Mouse (Mus musculus): ENCODE measurements around the gene Galnt17. TPM values are rescaled to one million over a fixed set of nuclear protein-coding genes. Genes with fewer than 3 reads are reported as not detected.
A peak's percentile ranks its signal among the peaks of the same experiment; 100 is the strongest.

The Galnt17 gene
- polyA plus RNA-seq, 1 experiment from 2014 or later = 2.1 TPM

DNA sequence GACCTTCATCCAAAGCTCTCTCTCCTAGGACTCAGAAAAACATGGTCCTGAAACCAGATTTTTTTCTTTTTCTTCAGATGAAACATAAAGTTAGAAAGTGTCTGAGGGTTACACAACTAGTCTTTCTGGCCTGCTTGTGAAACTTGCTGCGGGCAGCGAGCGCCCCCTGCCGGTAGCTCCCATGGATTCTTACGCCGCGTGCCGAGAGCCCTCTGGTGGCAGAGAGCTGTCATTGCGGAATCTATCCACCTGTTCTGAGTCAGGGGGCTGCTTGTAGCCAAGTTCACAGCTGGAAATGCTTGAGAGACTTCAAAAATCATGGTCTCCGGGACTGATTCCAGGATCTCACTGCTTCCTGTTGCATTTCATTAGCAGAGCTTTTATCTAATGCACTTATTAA, 454.9 kb downstream of the Galnt17 start:
- WGBS = under 1% methylated on average over 10 of the region's 10 CpGs
- peaks cover 3% of the 10 kb centered on the region; the same call in 1 of the 2 replicates for H3K4me1 ChIP-seq (ENCODE audit: insufficient read depth, low read length)
- H3K27ac ChIP-seq (ENCODE audit: low read length) = no peak overlapping the region
- ATAC-seq (ENCODE audit: low FRiP score, low TSS enrichment) = no peak
- no peak overlapping the region for H3K4me2 ChIP-seq (replicated peaks; ENCODE audit: low read depth, low read length)
- H3K9ac ChIP-seq (replicated peaks; ENCODE audit: low read length) = no peak overlapping the region
- H3K27me3 ChIP-seq (ENCODE audit: insufficient read depth, low read length) = no peaks in the 10 kb centered on the region
- H3K4me3 ChIP-seq (ENCODE audit: low read length) = no peak overlapping the region
- H3K36me3 ChIP-seq (ENCODE audit: insufficient read depth, low read length) = no peaks in the 10 kb centered on the region
- H3K9me3 ChIP-seq (ENCODE audit: low read length) = no peaks in the 10 kb centered on the region

DNA sequence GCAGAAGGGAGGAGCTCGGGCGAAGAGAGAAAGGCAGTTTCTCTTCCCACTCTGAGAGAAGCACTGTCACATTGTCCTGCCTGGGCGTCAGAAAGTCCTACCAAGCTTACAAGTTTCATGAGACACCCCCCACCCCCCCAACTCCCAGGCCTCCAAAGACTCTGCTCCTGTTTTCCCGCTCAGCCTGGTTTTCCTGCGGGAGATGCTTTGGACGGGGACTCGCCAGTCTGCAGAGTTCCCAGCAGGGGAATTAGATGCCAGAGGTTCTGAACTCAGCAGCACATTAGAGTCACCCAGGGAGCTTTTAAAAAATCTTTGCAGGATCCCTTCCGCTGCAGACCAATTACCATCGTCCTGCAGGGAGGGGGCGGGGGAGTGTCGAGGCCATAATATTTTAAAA, 456.1 kb downstream of the Galnt17 start:
- Histone ChIP-seq H3K27ac (ENCODE audit: low read length) (no peak overlapping the region), H3K4me1 (ENCODE audit: insufficient read depth, low read length) (peaks cover 3% of the 10 kb centered on the region; the same call in 1 of the 2 replicates), H3K9ac (replicated peaks; ENCODE audit: low read length) (peak overlapping the region; percentile 39; the same call in 1 of the 2 replicates), H3K4me2 (replicated peaks; ENCODE audit: low read depth, low read length) (peak overlapping the region; percentile 42), H3K4me3 (ENCODE audit: low read length) (peak overlapping the region; percentile 23; the same call in 1 of the 2 replicates), H3K9me3 (ENCODE audit: low read length) (no peaks in the 10 kb centered on the region), H3K27me3 (ENCODE audit: insufficient read depth, low read length) (no peaks in the 10 kb centered on the region), H3K36me3 (ENCODE audit: insufficient read depth, low read length) (no peaks in the 10 kb centered on the region)
- WGBS = 11% methylated on average over 11 of the region's 11 CpGs
- ATAC-seq (ENCODE audit: low FRiP score, low TSS enrichment) = no peak

DNA sequence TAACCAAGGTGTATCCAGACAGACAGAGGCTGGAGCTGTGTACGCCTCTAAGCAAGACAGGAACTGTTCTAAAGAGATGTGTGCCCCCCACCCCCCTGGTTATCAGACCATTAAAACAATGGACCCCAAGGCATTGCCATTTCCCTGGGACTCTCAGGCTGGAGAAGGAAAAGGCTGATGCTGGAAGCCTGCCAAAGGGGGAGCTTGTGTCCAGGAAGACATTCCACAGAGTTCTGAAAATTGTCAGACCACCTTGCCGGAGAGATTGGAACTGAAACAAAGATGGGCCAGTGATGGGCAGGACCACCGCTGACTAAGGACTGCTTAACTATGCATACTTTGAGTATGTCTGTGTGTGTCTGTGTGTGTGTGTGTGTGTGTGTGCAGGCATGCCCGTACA, 458.7 kb downstream of the Galnt17 start:
- no peak overlapping the region for H3K27ac ChIP-seq (ENCODE audit: low read length)
- no peak for ATAC-seq (ENCODE audit: low FRiP score, low TSS enrichment)
- no peak overlapping the region for H3K9ac ChIP-seq (replicated peaks; ENCODE audit: low read length)
- H3K4me3 ChIP-seq (ENCODE audit: low read length) = no peak overlapping the region
- no peaks in the 10 kb centered on the region for H3K27me3 ChIP-seq (ENCODE audit: insufficient read depth, low read length)
- no peak overlapping the region for H3K4me2 ChIP-seq (replicated peaks; ENCODE audit: low read depth, low read length)
- H3K9me3 ChIP-seq (ENCODE audit: low read length) = no peaks in the 10 kb centered on the region
- H3K4me1 ChIP-seq (ENCODE audit: insufficient read depth, low read length) = peaks cover 3% of the 10 kb centered on the region; the same call in 1 of the 2 replicates
- H3K36me3 ChIP-seq (ENCODE audit: insufficient read depth, low read length) = no peaks in the 10 kb centered on the region
- WGBS = 57% methylated on average over 4 of the region's 4 CpGs

DNA sequence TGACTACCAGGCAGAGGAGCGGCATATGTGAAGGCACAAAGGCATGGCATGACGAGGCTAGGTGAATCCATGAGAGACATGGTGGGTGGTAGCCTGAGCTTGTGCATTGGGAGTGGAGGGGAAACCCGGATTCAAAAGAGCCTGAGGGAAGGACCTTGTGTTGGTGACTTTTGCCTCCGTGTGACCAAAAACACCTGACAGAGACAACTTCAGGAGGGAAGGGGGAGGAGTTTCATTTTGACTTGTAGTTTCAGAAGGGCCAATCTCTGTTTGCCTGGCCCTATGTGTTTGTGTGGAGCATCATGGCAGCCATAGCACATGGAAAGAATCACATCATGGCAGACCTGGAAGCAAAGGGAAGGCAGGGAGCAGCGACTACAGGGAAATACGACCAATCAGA, 459.7 kb downstream of the Galnt17 start:
- 85% methylated on average over 6 of the region's 6 CpGs for WGBS
- ATAC-seq (ENCODE audit: low FRiP score, low TSS enrichment) = no peak
- H3K4me2 ChIP-seq (replicated peaks; ENCODE audit: low read depth, low read length) = no peak overlapping the region
- H3K9ac ChIP-seq (replicated peaks; ENCODE audit: low read length) = no peak overlapping the region
- H3K27ac ChIP-seq (ENCODE audit: low read length) = no peak overlapping the region
- H3K27me3 ChIP-seq (ENCODE audit: insufficient read depth, low read length) = no peaks in the 10 kb centered on the region
- no peak overlapping the region for H3K4me3 ChIP-seq (ENCODE audit: low read length)
- peaks cover under 1% of the 10 kb centered on the region; the same call in 1 of the 2 replicates for H3K4me1 ChIP-seq (ENCODE audit: insufficient read depth, low read length)
- no peaks in the 10 kb centered on the region for H3K9me3 ChIP-seq (ENCODE audit: low read length)
- no peaks in the 10 kb centered on the region for H3K36me3 ChIP-seq (ENCODE audit: insufficient read depth, low read length)

DNA sequence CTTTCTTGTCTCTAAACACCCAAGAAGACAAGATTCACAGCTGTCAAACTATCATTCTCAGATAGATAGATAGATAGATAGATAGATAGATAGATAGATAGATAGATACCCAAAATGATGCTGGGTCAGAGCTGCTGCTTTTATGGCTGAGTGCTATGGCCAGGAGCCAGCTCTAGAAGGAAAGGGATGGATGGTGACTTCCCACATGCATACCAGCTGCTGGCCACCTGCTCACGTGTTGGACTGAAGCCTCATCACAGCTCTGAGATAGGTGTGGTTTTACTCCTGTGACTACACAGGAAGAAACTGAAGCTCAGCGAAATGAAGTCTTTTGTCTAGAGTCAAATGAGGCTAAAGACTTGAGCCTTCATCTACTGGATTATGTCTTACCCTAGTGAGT, 482.5 kb downstream of the Galnt17 start:
- 84% methylated on average over 2 of the region's 2 CpGs for WGBS
- Histone ChIP-seq H3K36me3 (ENCODE audit: insufficient read depth, low read length) (no peaks in the 10 kb centered on the region), H3K27me3 (ENCODE audit: insufficient read depth, low read length) (no peaks in the 10 kb centered on the region), H3K27ac (ENCODE audit: low read length) (no peak overlapping the region), H3K9ac (replicated peaks; ENCODE audit: low read length) (no peak overlapping the region), H3K9me3 (ENCODE audit: low read length) (no peaks in the 10 kb centered on the region; the same call in 1 of the 2 replicates), H3K4me3 (ENCODE audit: low read length) (no peak overlapping the region), H3K4me2 (replicated peaks; ENCODE audit: low read depth, low read length) (no peak overlapping the region), H3K4me1 (ENCODE audit: insufficient read depth, low read length) (no peaks in the 10 kb centered on the region)
- no peak for ATAC-seq (ENCODE audit: low FRiP score, low TSS enrichment)

All from kidney, embryonic 16.5 days (tissue).